Mouse (Mus musculus) left cerebral cortex, adult 18-20 months (tissue): Measurements from ENCODE around the gene Usp25. TPM values are rescaled to one million over a fixed set of nuclear protein-coding genes. Genes with fewer than 3 reads are reported as not detected.
A peak's percentile ranks its signal among the peaks of the same experiment; 100 is the strongest.

Experiments
- DNase-seq, 2 experiments: peaks; one replicate each; pipeline ENCODE4 v3.0.0; 2021 to 2022; ENCODE audit warnings: low spot score in 2 of 2, mixed read lengths in 1 of 2
- long read RNA-seq, 2 experiments: library from polyadenylated mRNA; stranded (forward); transcript quantifications; one replicate each; pipeline ENCODE4 v2.0.0; 2021
- total RNA-seq, 2 experiments: library from RNA; stranded (reverse); gene quantifications; 2 replicates each; pipeline ENCODE4 v1.2.3; 2021

The Usp25 gene
- 10 to 100 TPM; 35.1 to 35.6 TPM for total RNA-seq
- long read RNA-seq, experiment 1, full-length matches to known transcripts, result 16 of 38 reads
- long read RNA-seq, experiment 1, partial matches to known transcripts, result 15 of 38 reads
- long read RNA-seq, experiment 1, other reads (novel, unspliced or antisense), result 7 of 38 reads
- long read RNA-seq, experiment 2, full-length matches to known transcripts, result 12 of 20 reads
- long read RNA-seq, experiment 2, partial matches to known transcripts, result 6 of 20 reads
- long read RNA-seq, experiment 2, other reads (novel, unspliced or antisense), result 2 of 20 reads

- peak; percentile 72 to 77 for DNase-seq
Observed at GRCm38 (mm10) chr16:77013427-77014320, at the start of gene Usp25. Gene Usp25 (plus strand): TSS chr16:77013706.

GRCm38 (mm10) chr16:76967593-76968275, 45.8 kb upstream of the Usp25 start:
- no peak for DNase-seq

GRCm38 (mm10) chr16:76971211-76971610, 42.3 kb upstream of the Usp25 start:
- no peak for DNase-seq

- DNase-seq, result no peak
Observed at GRCm38 (mm10) chr16:76976787-76977430, 36.6 kb upstream of the Usp25 start.

GRCm38 (mm10) chr16:76983696-76984095, 29.8 kb upstream of the Usp25 start:
- DNase-seq, result no peak

- DNase-seq, result no peak
Observed at GRCm38 (mm10) chr16:76987711-76988110, 25.8 kb upstream of the Usp25 start.

- no peak for DNase-seq
Observed at GRCm38 (mm10) chr16:77003900-77004299, 9.6 kb upstream of the Usp25 start.

GRCm38 (mm10) chr16:77009173-77009572, 4.3 kb upstream of the Usp25 start:
- DNase-seq, result no peak

GRCm38 (mm10) chr16:77014321-77015211, 1.1 kb downstream of the Usp25 start:
- no peak for DNase-seq

- no peak for DNase-seq
Observed at GRCm38 (mm10) chr16:77015380-77016346, 2.2 kb downstream of the Usp25 start.

GRCm38 (mm10) chr16:77017931-77018330, 4.4 kb downstream of the Usp25 start:
- no peak for DNase-seq

GRCm38 (mm10) chr16:77020190-77020589, 6.7 kb downstream of the Usp25 start:
- no peak for DNase-seq

GRCm38 (mm10) chr16:77023627-77024379, 10.3 kb downstream of the Usp25 start:
- DNase-seq, result no peak

- DNase-seq, result no peak
Observed at GRCm38 (mm10) chr16:77026099-77026498, 12.6 kb downstream of the Usp25 start.

- DNase-seq, result no peak
Observed at GRCm38 (mm10) chr16:77026933-77027332, 13.4 kb downstream of the Usp25 start.

- no peak for DNase-seq
Observed at GRCm38 (mm10) chr16:77027976-77028686, 14.6 kb downstream of the Usp25 start.

GRCm38 (mm10) chr16:77028687-77029417, 15.3 kb downstream of the Usp25 start:
- DNase-seq, result peak; percentile 46 to 50
